Mouse (Mus musculus) lung, embryonic 16.5 days (tissue): ENCODE results near the gene Pno1. TPM values are rescaled to one million over a fixed set of nuclear protein-coding genes. Genes with fewer than 3 reads are reported as not detected.
"Not testable (repeated sequence)": the region's sequence is repeated elsewhere in the genome, so short reads cannot be mapped to it uniquely, and the experiment has no call there.

ENCODE experiments used
- ATAC-seq: fragments of 200-750 bp; cut with Nextera tagmentation; 2 replicates; pipeline ENCODE4 v1.8.0; 2017; ENCODE audit warnings: low read depth, mild to moderate bottlenecking, moderate library complexity
- H3K27ac ChIP-seq: fragments of 300-500 bp; sonication (generic); 2 replicates; pipeline ENCODE4 v1.5.1; 2014; ENCODE audit warnings: mild to moderate bottlenecking, control low read depth, low read length
- H3K27me3 ChIP-seq: fragments of 300-500 bp; sonication (generic); 2 replicates; pipeline ENCODE4 v1.6.1; 2014; ENCODE audit warnings: low read depth, low read length, mixed read lengths; ENCODE audit not compliant: control insufficient read depth, insufficient read depth
- H3K36me3 ChIP-seq: fragments of 300-500 bp; sonication (generic); 2 replicates; pipeline ENCODE4 v1.6.1; 2014; ENCODE audit warnings: low read length; ENCODE audit not compliant: control insufficient read depth, insufficient read depth
- H3K4me1 ChIP-seq: fragments of 300-500 bp; sonication (generic); replicated peaks from 2 replicates; pipeline ENCODE4 v1.6.1; 2014; ENCODE audit warnings: low read length, mixed read lengths; ENCODE audit not compliant: control insufficient read depth, insufficient read depth
- H3K4me2 ChIP-seq: fragments of 300-500 bp; sonication (generic); 2 replicates; pipeline ENCODE4 v1.6.1; 2014; ENCODE audit warnings: low read depth, low read length, control low read depth
- H3K4me3 ChIP-seq: fragments of 300-500 bp; sonication (generic); 2 replicates; pipeline ENCODE4 v1.5.1; 2014; ENCODE audit warnings: mild to moderate bottlenecking, low read length, control low read depth
- H3K9ac ChIP-seq: fragments of 300-500 bp; sonication (generic); 2 replicates; pipeline ENCODE4 v1.6.1; 2014; ENCODE audit warnings: low read length, control low read depth
- H3K9me3 ChIP-seq: fragments of 300-500 bp; sonication (generic); 2 replicates; pipeline ENCODE4 v1.6.1; 2016; ENCODE audit warnings: low read length; ENCODE audit not compliant: control insufficient read depth
- WGBS: fragments of 180-500 bp; shearing (Covaris S2); extraction: QIAGEN DNeasy Blood & Tissue Kit; methylation state at CpG from one replicate; pipeline ENCODE4 v1.1.7; 2014; 5-methylcytosine and 5-hydroxymethylcytosine counted together
- polyA plus RNA-seq: library from polyadenylated mRNA; unstranded; fragments of >200 nt; fragmentation: Nextera tagmentation; extraction: Ambion mirVana; gene quantifications from 2 replicates; pipeline ENCODE4 v1.2.1, GENCODE M21; 2015

The Pno1 gene
- polyA plus RNA-seq: 48.7 and 53.0 TPM in 2 replicates

DNA sequence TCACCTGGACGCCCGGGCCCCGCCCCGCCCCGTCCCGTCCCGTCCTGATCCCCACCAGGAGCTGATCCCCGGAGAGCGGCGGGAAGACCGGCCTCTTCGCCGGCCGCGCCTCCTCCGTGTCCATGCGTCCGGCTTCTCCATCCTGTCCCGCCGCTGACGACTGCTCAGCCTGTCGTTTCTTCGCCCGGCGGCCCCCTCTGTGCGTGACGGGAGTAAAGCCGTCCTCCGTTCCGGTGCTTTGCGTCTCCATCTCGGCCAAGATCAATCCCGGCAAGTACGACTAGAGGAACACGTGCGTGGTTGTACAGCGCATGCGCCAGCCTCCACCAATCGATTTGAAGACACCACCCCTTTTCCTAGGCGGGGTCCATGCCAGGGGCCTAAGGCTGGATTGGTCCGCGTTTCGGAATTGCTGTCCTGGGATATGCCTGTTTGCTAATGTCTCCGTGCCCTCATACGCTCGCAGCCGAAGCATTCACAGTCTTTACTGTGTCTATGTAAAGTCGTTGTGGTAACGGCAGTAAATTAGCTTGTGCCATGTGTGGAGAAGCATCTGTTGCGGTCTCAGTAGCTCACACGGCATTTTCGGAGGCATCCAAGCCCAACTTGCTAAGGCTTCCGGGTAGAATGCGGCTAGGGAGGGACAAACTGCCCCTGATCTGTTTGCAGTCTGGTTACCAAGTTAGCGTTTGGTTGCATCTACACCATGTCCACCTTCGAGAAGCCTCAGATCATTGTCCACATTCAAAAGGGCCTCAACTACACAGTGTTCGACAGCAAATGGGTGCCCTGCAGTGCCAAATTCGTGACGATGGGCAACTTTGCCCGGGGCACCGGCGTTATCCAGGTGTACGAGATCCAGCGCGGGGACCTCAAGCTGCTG lies at the start of gene Pno1:
TSS of gene Pno1 (minus strand) at position 311 of the 883 bp plus-strand sequence.
- H3K27ac ChIP-seq: peak within 1 kb of the TSS; percentile 78
- H3K4me1 ChIP-seq: peaks cover 11% of the 10 kb centered on the region
- H3K4me3 ChIP-seq: peak within 1 kb of the TSS; percentile 93
- WGBS: under 1% methylated on average over 59 of the region's 65 CpGs
- peak within 1 kb of the TSS; percentile 78 for H3K4me2 ChIP-seq
- no peaks in the 10 kb centered on the region; the same call in 1 of the 2 replicates for H3K36me3 ChIP-seq
- H3K9ac ChIP-seq: peak within 1 kb of the TSS; percentile 92
- no peaks in the 10 kb centered on the region for H3K27me3 ChIP-seq
- no peaks in the 10 kb centered on the region for H3K9me3 ChIP-seq
- peak; percentile 99 for ATAC-seq

DNA sequence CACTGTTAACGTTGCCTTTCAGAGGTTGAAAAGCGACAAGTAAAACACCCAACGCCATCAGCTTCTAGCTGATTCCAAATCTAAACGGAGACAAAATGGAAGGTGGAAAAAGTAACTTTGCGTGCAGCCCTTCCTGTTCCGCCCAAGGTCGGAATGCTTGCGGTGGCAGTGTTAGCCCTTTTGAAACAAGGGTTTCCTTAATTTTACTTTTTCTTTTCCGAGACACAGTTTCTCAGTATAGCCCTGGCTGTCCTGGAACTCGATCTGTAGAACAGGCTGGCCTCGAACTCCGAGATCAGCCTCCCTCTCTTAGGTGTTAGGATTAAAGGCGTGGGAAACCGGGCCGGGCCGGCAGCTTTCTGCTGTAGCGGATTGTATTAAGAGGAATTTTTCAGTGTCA lies 46.5 kb upstream of the Pno1 start:
- Histone ChIP-seq H3K9ac (peak overlapping the region; percentile 88), H3K27me3 (no peaks in the 10 kb centered on the region), H3K9me3 (no peaks in the 10 kb centered on the region), H3K36me3 (no peaks in the 10 kb centered on the region), H3K4me1 (peaks cover 8% of the 10 kb centered on the region), H3K27ac (peak overlapping the region; percentile 77), H3K4me2 (peak overlapping the region; percentile 74), H3K4me3 (peak overlapping the region; percentile 77)
- ATAC-seq: peak; percentile 39; the same call in 1 of the 2 replicates
- 0% methylated on average over 17 of the region's 17 CpGs for WGBS

DNA sequence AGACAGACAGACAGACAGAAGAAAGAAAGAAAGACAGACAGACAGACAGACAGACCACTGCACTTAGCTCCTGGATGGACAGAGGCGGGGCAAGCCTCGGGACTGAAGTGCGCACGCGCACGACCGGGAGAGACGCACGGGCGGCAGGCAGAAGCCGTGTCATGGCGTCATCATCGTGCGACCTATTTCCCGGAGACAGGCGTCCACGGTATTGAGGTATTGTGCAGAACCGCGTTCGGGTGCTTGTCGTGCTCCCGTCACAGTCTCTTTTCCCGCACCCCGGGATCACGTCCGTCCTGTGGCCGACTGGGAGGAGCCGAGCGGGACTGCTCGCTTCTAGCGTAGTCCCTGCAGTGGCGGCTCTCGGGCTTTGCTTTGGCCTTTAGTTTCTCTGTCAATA lies 46.1 kb upstream of the Pno1 start, which contains the start of gene C1d:
TSS of gene C1d (plus strand) at position 137 of the 400 bp plus-strand sequence.
- Histone ChIP-seq H3K27me3 (no peaks in the 10 kb centered on the region), H3K4me2 (peak within 1 kb of the TSS; percentile 74), H3K9me3 (no peaks in the 10 kb centered on the region), H3K36me3 (no peaks in the 10 kb centered on the region), H3K27ac (peak within 1 kb of the TSS; percentile 77), H3K4me1 (peaks cover 8% of the 10 kb centered on the region), H3K4me3 (peak within 1 kb of the TSS; percentile 77), H3K9ac (peak within 1 kb of the TSS; percentile 88)
- under 1% methylated on average over 33 of the region's 33 CpGs for WGBS
- ATAC-seq: peak; percentile 96

DNA sequence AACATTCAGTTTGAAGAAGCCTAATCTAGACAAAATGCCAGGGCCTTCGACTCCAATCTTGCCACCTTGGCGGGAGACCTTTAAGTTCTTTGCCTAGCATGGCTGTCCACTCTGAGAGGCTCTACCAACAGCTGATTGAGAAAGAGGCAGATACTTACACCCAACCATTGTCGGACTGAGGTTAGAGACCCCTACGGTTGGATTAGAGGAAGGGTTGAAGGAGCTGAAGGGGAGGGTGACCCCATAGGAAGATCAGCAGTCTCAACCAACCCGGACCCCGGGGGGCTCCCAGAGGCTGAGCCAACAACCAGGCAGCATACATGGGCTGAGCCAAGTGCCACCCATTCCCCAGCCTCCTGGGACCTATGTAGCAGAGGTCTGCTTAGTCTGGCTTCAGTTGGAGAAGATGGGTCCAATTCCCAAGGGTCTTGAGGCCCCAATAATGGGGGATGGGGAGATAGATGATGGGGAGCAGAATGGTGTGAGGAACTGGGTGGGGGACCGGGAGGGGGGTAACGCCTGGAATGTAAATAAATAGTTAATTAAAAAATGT lies 45.5 kb upstream of the Pno1 start:
- H3K9ac ChIP-seq: peak overlapping the region; percentile 88
- WGBS: 48% methylated on average over 8 of the region's 8 CpGs
- H3K27ac ChIP-seq: no peak overlapping the region

DNA sequence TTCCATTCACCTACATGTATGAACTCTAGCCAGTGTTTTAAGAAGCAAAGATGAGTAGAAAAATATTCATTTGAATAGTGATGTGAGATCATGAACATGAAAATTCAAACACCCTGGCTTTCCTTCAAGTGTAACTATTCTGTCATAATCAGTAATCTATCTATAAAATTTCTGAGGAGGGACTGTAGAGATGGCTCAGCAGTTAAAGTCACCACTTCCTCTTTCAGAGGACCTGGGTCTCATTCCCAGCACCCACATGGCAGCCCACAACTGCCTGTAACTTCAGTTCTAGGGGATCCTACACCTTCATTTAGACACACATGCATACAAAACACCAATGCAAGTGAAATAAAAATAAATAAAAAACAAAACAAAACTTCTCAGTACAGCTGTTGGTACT lies 37.3 kb upstream of the Pno1 start:
- ATAC-seq: no peak
- Histone ChIP-seq H3K4me2 (no peak overlapping the region), H3K27ac (no peak overlapping the region)

More for the DNA sequence above, 45.5 kb upstream of the Pno1 start:
- H3K4me2 ChIP-seq: peak overlapping the region; percentile 74
- peak; percentile 61 for ATAC-seq
- peak overlapping the region; percentile 77 for H3K4me3 ChIP-seq
- H3K9me3 ChIP-seq: no peaks in the 10 kb centered on the region
- no peaks in the 10 kb centered on the region for H3K36me3 ChIP-seq
- H3K27me3 ChIP-seq: no peaks in the 10 kb centered on the region
- peaks cover 8% of the 10 kb centered on the region for H3K4me1 ChIP-seq

DNA sequence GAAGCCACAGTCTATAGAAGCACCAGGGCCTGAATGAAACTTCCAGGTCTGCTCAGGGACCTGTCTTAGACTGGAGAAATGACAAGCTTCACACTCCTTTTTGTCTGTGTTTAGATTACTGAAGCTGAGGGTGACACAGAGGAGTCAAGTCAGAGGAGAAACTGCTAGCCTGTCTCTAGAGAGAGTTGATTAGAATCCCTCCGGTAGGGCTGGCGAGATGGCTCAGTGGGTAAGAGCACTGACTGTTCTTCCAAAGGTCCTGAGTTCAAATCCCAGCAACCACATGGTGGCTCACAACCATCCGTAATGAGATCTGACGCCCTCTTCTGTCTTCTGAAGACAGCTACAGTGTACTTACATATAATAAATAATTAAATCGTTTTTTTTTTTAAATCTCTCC lies 27.2 kb upstream of the Pno1 start:
- 80% methylated on average over 5 of the region's 5 CpGs for WGBS
- not testable (repeated sequence) for H3K4me3 ChIP-seq, H3K36me3 ChIP-seq, H3K9me3 ChIP-seq, H3K27ac ChIP-seq, H3K4me1 ChIP-seq, ATAC-seq, H3K4me2 ChIP-seq, H3K27me3 ChIP-seq, H3K9ac ChIP-seq

More for the DNA sequence above, 37.3 kb upstream of the Pno1 start:
- no peaks in the 10 kb centered on the region for H3K4me1 ChIP-seq
- H3K9me3 ChIP-seq: no peaks in the 10 kb centered on the region
- H3K36me3 ChIP-seq: no peaks in the 10 kb centered on the region
- no peak overlapping the region for H3K9ac ChIP-seq
- H3K4me3 ChIP-seq: no peak overlapping the region
- no peaks in the 10 kb centered on the region for H3K27me3 ChIP-seq

DNA sequence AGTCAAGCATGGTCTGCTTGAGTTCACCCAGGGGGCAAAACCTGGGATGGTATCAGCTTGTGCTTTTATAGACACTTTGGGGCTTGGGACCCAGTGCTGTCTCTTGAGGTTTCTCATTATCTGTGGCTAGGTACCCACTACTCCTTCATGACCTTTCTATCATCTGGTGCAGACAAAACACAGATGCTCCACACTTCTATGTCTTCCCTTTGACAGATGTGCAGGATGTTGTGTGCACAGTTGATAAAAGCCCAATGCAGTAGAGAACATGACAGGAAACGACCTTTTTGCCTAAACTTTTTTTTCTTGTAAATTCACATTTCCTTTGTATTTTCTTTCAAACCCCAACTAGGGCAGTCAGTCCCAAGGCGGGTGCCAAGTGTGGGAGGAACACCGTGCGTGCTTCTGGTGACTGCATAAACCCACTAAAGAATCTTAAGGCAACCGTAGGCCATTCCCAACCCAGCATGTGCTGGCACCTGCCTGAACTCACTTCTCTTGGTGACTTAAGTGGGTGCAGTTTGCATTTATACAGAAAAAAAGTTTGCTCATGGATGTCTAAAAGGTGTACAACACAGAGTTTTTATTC lies 25.2 kb upstream of the Pno1 start:
- Histone ChIP-seq H3K4me2 (no peak overlapping the region), H3K36me3 (peaks cover 12% of the 10 kb centered on the region), H3K27ac (no peak overlapping the region), H3K9me3 (no peaks in the 10 kb centered on the region), H3K4me1 (no peaks in the 10 kb centered on the region), H3K27me3 (no peaks in the 10 kb centered on the region), H3K9ac (no peak overlapping the region), H3K4me3 (no peak overlapping the region)
- ATAC-seq: no peak
- WGBS: 68% methylated on average over 5 of the region's 5 CpGs

DNA sequence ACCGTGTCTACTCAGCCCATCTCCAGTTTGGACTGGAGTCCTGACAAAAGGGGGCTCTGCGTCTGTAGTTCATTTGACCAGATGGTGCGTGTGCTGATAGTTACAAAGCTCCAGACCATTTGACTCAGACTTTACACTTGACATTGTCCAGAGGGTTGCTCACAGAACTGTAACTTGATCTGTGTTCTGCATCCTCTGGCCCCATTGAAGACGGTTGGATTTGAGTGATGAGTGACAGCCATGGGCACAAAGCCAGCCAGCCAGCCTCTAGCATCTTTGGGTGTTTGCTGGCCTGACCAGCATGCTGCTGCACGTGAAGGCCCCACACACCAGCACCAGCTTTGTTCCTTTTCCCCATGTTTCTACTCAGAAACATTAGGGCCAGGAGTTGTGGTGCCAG lies 21.4 kb upstream of the Pno1 start:
- Histone ChIP-seq H3K27ac (no peak overlapping the region), H3K9me3 (no peaks in the 10 kb centered on the region), H3K36me3 (peaks cover 15% of the 10 kb centered on the region), H3K4me3 (no peak overlapping the region), H3K4me1 (no peaks in the 10 kb centered on the region), H3K9ac (no peak overlapping the region), H3K27me3 (no peaks in the 10 kb centered on the region), H3K4me2 (no peak overlapping the region)
- 64% methylated on average over 5 of the region's 5 CpGs for WGBS
- ATAC-seq: no peak

DNA sequence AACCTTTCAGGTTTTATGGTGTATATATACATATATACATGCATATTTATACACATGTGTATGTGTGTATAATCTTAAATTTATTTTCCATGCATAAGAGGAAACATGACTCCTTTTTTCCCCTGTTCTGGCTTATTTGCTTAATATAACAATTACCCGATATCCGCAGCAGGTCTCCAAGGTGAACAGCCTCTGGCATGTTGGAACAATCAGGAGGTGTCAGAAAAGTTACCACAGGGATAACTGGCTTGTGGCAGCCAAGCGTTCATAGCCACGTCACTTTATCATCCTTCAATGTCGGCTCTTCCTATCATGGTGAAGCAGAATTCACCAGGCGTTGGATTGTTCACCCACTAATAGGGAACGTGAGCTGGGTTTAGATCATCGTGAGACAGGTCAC lies 9.8 kb upstream of the Pno1 start:
- Histone ChIP-seq H3K4me3 (no peak overlapping the region), H3K36me3 (no peaks in the 10 kb centered on the region; the same call in 1 of the 2 replicates), H3K4me2 (no peak overlapping the region), H3K9me3 (no peaks in the 10 kb centered on the region), H3K9ac (no peak overlapping the region), H3K27me3 (no peaks in the 10 kb centered on the region), H3K27ac (no peak overlapping the region), H3K4me1 (no peaks in the 10 kb centered on the region)
- no peak for ATAC-seq
- WGBS: 90% methylated on average over 8 of the region's 8 CpGs
